Mouse (Mus musculus): ENCODE data around the gene 1110017D15Rik.

DNA sequence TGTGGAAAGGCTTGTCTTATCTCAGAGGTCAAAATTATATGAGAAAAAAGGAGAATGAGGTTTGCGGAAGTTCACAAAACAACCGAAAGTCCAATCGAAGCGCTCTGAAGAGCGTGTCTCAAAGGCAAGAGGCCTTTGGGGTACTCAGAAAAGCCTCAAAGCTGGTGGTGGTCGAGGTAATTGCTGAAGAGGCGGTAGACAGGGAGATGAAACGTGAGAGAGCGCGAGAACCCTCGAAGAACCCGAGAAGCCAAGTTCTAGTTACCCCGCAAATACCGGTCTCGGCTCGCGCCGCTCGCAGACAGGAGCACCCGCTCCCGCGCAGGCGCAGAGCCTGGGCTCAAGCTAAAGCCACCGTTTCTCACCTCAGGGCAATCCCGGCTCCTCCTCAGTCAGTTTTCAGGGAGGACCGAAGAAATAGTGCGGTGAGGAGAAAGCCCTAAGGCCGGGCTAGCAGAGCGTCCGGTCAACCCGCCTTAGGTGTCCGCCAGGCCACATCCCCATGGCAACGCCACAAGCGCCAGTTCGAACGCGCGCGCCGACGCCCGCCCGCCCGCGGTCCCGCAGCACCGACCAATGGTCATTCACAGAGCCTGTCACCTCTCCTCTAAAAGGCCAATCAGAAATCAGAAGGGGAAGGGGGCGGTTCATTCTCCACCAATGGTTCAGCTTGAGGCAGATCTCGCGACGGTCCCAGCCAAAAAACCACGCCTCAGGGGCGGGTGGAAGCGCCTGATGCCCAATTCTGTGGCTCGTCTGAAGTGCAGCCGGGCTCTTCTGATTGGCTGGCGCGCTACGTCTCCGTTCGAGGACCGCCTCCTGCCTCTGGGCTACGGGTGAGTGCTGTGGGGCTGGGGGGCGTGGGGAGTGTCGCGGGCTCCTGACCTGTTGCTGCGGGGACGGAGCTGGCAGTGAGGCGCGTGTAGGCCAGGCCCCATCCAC, 52.5 kb downstream of the 1110017D15Rik start, which contains the start of the genes Kif24 and Nudt2:
- TF ChIP-seq POLR2A (IDR thresholded peaks at IDR 0.05; ENCODE audit: low read depth, low read length) (peak; percentile 81), CTCF (IDR thresholded peaks at IDR 0.05; ENCODE audit: borderline replicate concordance, insufficient read depth, low read length) (no peak)
